Mouse (Mus musculus) brain, adult 2 months (tissue): Measurements from ENCODE around the gene Tmem251.
A peak's percentile ranks its signal among the peaks of the same experiment; 100 is the strongest.

Source experiments
- DNase-seq: peaks from one replicate; pipeline ENCODE4 v3.0.0; 2011; ENCODE audit warnings: low read depth, low spot score

Tmem251 gene

DNA sequence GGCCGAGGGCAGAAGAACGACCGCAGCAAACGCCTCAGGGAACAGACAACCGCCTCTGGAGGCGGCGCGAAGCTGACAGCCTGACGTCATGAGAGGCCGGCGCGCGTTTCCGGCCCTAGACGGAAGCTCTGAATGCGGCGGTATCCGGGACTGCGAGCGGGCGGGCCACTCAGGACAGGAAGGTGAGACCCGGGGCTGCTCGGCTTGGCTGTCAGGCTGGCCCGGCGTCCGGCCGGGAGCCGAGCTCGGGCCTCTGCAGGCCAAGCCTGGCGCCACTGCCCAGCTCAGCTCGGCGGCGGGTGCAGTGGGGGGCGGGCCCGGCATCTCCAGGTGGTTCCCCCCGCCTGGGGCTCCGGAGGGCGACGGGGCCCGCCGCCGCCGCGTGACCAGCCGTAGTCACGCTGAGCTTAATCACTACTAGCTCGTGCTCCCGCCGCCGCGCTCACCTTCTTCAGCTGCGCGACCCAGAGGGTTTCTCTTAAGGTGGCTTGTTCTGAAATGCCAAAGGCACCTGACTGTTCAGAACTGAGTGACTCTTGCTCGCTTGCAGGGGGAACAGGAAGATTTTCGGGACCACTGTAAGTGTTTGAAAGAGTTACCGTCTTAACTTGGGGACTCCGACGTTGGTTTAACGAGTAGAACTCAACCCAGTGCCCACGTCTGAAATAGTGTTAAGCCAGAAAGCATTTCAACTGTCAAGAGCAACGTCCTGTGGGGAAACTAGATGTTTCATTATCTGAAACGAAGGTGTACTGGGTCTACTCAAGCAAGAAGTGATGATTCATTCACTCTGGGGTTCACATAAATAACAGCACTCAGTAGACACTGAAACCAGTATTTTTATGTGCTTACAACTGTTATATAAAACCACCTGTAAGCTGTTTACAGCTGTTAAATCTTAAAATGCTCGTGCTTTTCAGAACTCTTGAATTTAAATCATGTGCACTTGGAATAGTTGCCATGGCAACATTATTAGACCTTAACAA lies at the start of gene Tmem251, which contains the start of gene Moap1:
Tmem251 (plus strand) TSS at position 174 of the 986 bp plus-strand sequence.
Moap1 (minus strand) TSS at position 73 of the 986 bp plus-strand sequence.
- peak; percentile 96 for DNase-seq

- peak; percentile 93 for DNase-seq
Measured at GRCm38 (mm10) chr12:102695369-102696239, 48.0 kb upstream of the Tmem251 start.

DNA sequence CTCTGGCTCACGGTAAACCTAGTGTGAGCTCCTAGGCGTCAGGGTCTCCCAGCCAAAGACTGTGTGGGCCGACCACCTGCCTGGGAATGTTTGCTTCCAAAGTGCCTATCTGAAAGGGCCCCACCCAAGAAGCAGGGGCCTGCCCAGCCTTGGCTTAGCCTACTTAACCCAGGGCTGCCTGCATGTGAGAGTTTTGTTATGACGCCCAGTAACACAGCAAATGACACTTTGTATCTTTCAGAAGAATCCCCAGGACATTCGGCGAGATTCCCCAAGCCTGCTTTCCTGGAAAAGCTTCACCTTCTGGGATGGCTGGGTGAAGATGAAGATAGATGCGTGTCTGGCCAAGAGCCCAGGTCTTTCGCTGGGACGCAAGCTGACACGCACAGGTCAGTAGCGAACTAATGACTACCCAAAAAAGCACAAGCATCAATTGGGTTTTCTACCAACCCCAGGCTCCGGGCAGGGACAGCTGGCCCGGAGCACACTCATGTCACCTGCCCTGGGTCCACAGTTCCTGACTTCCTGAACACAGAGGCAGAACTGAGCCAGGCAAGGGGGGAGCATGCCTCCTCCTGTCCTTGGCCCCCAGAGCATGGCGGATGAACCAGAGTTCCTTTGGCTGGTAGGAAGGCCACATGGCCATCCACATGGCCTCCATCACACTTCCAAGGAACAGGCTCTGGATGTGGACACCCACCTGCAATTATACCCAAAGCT lies 46.8 kb upstream of the Tmem251 start:
- peak; percentile 63 for DNase-seq

DNA sequence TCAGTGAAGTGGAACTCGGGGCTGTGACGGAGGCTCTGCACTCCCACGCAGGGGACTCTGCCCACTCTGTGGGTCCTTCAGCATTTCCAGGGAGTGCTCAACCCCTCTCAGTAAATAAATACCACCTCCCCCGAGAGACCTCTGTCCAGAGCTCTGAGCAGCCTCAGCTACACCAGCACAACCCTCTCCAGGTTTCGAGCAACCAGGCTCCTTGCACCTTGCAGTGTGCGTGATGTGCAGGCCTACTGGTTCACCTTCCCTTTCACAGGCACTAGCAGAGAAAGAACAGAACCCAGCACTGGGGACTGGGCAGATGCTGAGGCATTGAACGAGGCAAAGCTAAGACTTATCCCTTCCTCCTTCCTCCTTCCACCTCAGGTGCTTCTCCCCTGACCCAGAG lies 46.2 kb upstream of the Tmem251 start:
- no peak for DNase-seq

- DNase-seq: peak; percentile 61
Measured at GRCm38 (mm10) chr12:102698089-102698684, 45.4 kb upstream of the Tmem251 start.

DNA sequence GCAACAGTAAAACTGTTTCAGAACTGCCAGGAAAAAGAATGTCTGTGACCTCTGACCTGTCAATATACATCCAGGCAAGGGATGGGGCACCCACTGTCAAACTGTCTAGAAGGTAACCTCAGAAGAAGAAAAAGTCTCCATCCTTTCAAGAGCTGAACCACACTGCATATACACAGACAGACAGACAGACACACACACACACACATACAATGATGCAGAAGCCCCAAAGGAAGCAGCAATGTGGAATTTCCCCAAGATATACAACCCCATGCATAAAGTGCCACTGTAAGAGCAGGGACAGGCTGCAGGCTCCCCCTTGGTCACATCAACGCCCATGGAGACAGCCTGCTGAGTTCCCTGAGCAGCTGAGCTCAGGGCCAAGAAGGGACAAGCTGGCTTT lies 44.4 kb upstream of the Tmem251 start:
- no peak for DNase-seq

- peak; percentile 59 for DNase-seq
Measured at GRCm38 (mm10) chr12:102700453-102700852, 43.1 kb upstream of the Tmem251 start.

DNA sequence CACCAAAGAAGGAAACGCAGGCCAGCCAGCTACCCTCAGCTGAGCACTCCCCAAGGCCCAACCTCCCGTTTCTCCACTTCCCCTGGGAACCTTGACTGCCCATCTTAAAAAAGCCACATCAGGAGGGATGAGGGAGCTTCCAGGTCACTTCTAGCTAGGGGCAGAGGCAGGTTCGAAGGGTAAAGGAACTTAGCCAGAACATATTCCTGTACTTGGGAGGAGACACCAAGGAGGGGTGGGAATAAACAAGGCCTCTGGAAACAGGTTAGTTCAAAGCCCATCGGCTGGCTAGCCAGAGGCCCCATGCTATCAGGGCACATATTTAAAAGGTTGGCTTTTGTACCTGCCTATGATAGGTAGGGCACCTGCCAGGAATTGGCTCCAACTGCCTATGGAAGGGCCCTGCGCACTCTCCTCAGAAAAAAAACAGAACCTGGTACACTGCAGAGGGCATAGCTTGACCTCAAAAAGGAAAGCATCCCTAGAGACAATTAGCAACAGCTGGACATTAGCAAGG lies 41.8 kb upstream of the Tmem251 start:
- DNase-seq: no peak

- DNase-seq: peak; percentile 93
Measured at GRCm38 (mm10) chr12:102702356-102703110, 41.0 kb upstream of the Tmem251 start.

DNA sequence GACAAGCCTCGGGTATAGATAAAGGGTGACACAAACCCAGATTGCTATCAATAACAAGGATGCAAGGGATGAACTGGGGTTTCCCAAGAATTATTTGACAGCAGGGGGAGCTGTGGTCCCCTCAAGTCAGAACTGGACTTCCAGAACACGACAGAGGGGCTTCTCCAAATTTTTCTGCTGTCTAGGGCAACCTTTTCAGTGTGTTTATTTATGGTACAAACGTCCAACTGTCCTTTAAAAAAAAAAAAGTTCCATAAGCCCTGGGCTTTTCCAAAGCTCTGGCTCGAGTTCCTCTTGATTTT lies 40.5 kb upstream of the Tmem251 start:
- DNase-seq: peak; percentile 80

- DNase-seq: no peak
Measured at GRCm38 (mm10) chr12:102703441-102703840, 40.1 kb upstream of the Tmem251 start.

- no peak for DNase-seq
Measured at GRCm38 (mm10) chr12:102703921-102704408, 39.6 kb upstream of the Tmem251 start.

GRCm38 (mm10) chr12:102704457-102705198 lies 38.9 kb upstream of the Tmem251 start, which contains the start of gene Itpk1:
Itpk1 (minus strand) TSS chr12:102704930.
- DNase-seq: peak; percentile 77

DNA sequence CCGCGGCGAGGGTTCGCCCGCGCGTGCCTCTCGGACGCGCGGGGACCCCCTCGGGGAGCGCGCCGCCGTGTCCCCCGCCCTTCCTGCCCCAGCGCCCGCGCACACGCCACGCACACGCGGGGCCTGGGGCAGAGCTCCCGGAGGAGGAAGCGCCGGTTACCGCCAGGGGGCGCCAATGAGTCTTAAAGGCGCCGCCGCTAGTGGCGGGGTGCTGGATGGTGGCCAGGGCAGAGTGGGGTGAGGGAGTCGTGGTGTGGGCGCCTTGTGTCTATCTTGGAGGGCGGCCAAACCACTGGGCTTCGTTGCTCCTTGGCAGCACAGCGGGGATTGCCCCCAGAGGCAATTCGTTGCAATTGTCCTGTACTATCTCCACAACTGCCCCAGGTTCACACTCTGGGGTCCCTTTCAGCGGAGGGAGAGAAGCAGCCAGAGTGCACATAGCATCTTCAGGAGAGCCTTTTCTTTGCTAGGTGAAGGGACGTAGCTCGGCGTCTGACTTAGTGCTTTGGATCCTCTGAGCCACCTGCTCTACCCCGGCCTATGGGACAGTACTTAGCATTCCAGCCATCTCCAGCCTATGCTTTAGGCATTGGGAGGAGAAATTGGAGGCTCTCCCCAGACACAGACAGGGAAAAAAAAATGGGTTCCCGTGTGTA lies 38.2 kb upstream of the Tmem251 start:
- DNase-seq: peak; percentile 93

DNA sequence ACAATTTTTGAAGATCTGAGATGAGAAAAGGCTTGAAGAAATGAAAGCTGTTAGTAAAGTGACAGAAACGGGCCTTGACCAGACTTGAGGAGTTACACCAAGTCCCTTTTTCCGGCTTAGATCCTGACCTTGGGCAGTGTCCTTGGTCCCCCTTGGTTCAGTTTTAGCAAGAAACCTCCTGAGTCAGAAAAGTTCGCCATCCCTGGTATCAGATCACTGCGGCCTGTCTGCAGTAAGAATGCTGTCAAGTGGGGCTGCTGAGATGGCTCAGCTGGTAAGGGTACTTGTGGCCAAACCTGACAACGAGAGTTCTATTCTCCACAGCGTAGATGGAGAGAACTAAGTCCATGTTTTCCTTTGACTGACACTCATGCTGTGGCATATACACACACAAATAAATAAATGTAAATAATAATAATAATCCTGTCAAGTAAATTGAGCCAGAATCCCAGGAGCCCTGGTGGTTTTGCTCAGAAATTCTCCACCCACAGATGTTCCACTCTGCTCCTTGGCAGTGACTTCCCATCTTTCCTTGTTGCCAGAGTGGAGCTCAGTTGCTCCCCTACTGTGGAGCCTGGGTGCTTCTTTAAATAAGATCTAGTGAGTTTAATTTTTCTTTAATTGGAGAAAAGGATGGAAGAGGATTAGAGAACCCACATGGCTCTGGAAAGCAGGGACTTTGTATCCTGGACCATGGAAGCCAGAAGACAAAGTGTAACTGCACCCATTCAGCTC lies 37.5 kb upstream of the Tmem251 start:
- peak; percentile 72 for DNase-seq

- DNase-seq: no peak
Measured at GRCm38 (mm10) chr12:102706833-102707463, 36.6 kb upstream of the Tmem251 start.

DNA sequence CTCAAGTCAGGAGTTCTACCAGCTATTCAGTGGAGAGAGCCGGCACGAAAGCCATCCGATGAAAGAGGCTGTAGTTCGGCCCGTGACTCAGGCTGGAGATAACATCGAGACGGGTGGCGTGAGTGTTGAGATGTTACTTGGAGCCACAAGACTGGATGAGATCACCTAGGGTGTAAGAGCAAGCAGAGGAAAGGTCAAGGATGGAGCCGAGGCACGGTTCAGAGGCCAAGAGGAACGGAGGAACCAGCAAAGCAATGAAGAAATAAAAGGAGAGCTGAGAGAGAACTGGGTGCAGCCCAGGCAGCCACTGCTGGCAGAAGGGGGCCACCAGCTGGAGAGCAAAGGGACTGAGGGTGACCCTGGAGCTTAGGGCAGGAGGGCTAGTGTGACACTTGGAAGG lies 35.3 kb upstream of the Tmem251 start:
- no peak for DNase-seq

DNA sequence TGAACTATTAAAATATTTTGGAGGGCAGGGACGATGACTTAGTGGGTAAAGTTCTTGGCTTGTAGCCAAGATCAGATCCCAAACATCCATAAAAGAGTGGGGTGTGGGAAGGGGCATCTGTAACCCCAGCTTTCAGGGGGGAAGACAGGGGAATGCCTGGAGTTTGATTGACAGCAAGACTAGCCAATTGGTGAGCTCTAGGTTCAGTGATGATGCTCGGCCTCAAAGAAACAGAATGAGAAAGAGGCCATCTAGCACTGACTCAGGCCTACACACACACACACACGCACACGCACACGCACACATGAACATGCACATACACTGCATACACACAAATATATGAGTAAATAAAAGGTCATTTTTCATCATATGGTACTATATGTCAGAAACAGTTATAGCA lies 33.7 kb upstream of the Tmem251 start:
- no peak for DNase-seq
